Mouse (Mus musculus) ES-Bruce4 (cell line): ENCODE data around the gene Serpinb1a.

Experiments
- CTCF ChIP-seq: IDR thresholded peaks from one replicate; pipeline ENCODE4 v1.8.1; 2011; ENCODE audit warnings: low read depth, low read length
- EP300 ChIP-seq: IDR thresholded peaks from 2 replicates; pipeline ENCODE4 v1.6.1; 2011; ENCODE audit warnings: low read depth, low read length; ENCODE audit not compliant: insufficient read depth
- POLR2A ChIP-seq: IDR thresholded peaks from one replicate; pipeline ENCODE4 v1.8.1; 2011; ENCODE audit warnings: low read length; ENCODE audit not compliant: insufficient read depth

DNA sequence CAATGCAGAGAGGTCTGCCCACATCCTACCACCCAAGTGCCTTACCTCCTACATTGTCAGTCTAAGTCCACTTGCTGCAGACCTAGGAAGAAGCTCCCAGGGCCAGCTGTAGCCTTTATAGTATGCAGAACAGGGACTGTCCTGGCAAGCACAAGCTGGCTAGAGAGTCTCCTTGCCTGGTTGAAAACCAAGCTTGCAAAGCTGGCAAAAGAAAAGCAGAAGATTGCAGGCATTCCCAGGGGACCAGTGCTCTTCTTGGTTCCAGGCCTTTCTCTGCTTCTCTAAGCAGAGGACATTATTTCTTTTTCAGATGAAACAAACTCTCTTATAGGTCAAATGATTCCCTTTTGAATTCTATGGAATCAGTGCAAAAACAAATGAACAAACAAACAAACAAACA is 12.5 kb upstream of the Serpinb1a start:
- TF ChIP-seq CTCF (no peak), EP300 (no peak), POLR2A (no peak)
